Mouse (Mus musculus): ENCODE data around the gene Sbf2. TPM values are rescaled to one million over a fixed set of nuclear protein-coding genes. Genes with fewer than 3 reads are reported as not detected.

Sbf2 gene
- polyA plus RNA-seq, 1 experiment from 2014 or later: 13.8 TPM

DNA sequence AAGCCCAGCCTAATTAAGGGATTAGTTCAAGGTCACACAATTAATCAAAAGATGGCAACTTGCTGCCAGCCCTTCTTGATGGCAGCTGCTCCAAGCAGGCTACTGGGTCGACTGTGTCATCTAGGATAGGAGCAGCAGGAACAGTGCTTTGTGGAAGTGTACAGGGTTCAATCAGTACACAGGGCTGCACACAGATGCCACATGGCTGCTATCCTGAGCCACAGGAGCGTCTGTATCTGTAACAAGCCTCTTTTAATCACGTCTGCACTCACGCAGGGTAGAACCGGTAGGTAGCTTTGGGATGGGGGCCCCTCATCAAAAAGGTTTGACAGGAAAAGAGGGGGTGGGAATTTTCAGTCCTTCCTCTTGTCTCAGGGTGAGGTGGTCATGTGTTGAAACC, 308.4 kb downstream of the Sbf2 start:
- ATAC-seq (replicated peaks; ENCODE audit: low FRiP score): no peak
- Histone ChIP-seq H3K9ac (ENCODE audit: low read depth, low read length) (no peak overlapping the region), H3K36me3 (ENCODE audit: control insufficient read depth, insufficient read depth, low read length) (no peaks in the 10 kb centered on the region; the same call in 1 of the 2 replicates), H3K4me1 (replicated peaks; ENCODE audit: control insufficient read depth, insufficient read depth, low read length) (no peaks in the 10 kb centered on the region), H3K4me2 (no peak overlapping the region), H3K9me3 (ENCODE audit: control insufficient read depth, low read length) (no peaks in the 10 kb centered on the region), H3K4me3 (ENCODE audit: low read depth, low read length) (no peak overlapping the region), H3K27ac (ENCODE audit: low read depth, low read length) (no peak overlapping the region), H3K27me3 (replicated peaks; ENCODE audit: control insufficient read depth, insufficient read depth, low read length) (no peaks in the 10 kb centered on the region)
- DNase-seq (ENCODE audit: low spot score): no peak
- 54% methylated on average over 5 of the region's 5 CpGs for WGBS

DNA sequence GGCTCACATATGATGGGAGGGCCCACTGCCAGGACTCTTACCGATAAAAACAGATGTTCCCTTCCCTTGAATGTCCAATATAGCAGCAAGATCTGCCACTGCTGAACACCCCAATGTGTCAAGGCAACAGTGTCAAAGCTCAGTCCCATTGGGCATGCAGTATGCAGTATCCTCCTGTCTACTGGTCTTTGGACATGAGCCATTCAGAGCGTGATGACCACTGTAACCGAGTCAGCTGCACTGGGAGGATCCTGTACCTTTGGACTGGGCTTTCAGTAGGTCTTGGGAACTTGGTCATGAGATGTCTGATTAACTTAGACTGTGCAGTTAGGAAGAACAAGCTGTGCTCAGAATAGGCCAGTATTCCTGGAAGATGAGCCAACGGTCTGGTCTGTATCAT, 309.2 kb downstream of the Sbf2 start:
- Histone ChIP-seq H3K9me3 (ENCODE audit: control insufficient read depth, low read length) (no peaks in the 10 kb centered on the region), H3K4me2 (no peak overlapping the region), H3K27ac (ENCODE audit: low read depth, low read length) (no peak overlapping the region), H3K9ac (ENCODE audit: low read depth, low read length) (no peak overlapping the region), H3K4me1 (replicated peaks; ENCODE audit: control insufficient read depth, insufficient read depth, low read length) (no peaks in the 10 kb centered on the region), H3K4me3 (ENCODE audit: low read depth, low read length) (no peak overlapping the region), H3K27me3 (replicated peaks; ENCODE audit: control insufficient read depth, insufficient read depth, low read length) (no peaks in the 10 kb centered on the region), H3K36me3 (ENCODE audit: control insufficient read depth, insufficient read depth, low read length) (no peaks in the 10 kb centered on the region; the same call in 1 of the 2 replicates)
- DNase-seq (ENCODE audit: low spot score): no peak
- 87% methylated on average over 4 of the region's 4 CpGs for WGBS
- no peak for ATAC-seq (replicated peaks; ENCODE audit: low FRiP score)

- Histone ChIP-seq H3K36me3 (ENCODE audit: control insufficient read depth, insufficient read depth, low read length) (no peaks in the 10 kb centered on the region), H3K9ac (ENCODE audit: low read depth, low read length) (no peak overlapping the region), H3K4me2 (no peak overlapping the region), H3K27ac (ENCODE audit: low read depth, low read length) (no peak overlapping the region), H3K4me1 (replicated peaks; ENCODE audit: control insufficient read depth, insufficient read depth, low read length) (no peaks in the 10 kb centered on the region; the same call in 1 of the 2 replicates), H3K27me3 (replicated peaks; ENCODE audit: control insufficient read depth, insufficient read depth, low read length) (no peaks in the 10 kb centered on the region), H3K4me3 (ENCODE audit: low read depth, low read length) (no peak overlapping the region), H3K9me3 (ENCODE audit: control insufficient read depth, low read length) (no peaks in the 10 kb centered on the region)
- ATAC-seq (replicated peaks; ENCODE audit: low FRiP score): no peak
- whole genome bisulfite sequencing: 65% methylated on average over 6 of the region's 6 CpGs
- DNase-seq (ENCODE audit: low spot score): no peak
These were observed 311.8 kb downstream of the Sbf2 start for GRCm38 (mm10) chr7:110302886-110303285.

DNA sequence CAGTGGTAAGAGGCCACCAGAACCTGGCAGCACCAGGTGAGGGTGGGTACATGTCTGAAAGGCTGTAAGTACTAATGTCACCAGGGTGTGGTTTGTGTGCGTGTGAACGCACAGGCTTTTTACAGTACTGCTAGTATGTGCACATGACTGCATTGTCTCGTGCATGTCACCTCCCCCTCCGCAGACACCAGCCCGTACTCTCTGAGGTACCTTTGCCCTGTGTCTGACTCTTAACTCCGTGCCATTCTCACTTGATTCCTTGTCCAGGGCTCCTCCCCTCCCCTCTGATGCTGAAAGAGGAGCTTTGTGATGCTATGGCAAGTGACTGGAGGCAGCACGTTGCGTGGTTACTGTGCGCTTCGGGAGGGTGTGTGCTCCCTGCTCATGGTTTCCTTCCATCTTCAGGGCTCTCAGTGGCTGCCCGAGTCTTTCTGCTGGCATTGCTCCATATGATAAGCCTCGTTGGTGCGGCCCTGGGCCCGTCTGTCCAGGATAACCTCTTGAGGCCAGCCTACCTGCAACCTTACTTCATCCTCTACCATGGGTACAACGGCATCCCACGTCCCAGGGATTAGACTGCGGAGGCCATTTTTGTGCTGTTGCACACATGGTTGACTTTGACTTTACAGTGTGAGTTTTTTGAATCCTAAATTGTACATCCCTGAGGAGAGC, 315.8 kb downstream of the Sbf2 start:
- no peaks in the 10 kb centered on the region for H3K9me3 ChIP-seq (ENCODE audit: control insufficient read depth, low read length)
- H3K9ac ChIP-seq (ENCODE audit: low read depth, low read length): no peak overlapping the region
- no peaks in the 10 kb centered on the region for H3K27me3 ChIP-seq (replicated peaks; ENCODE audit: control insufficient read depth, insufficient read depth, low read length)
- ATAC-seq (replicated peaks; ENCODE audit: low FRiP score) (no peak), DNase-seq (ENCODE audit: low spot score) (no peak)
- H3K27ac ChIP-seq (ENCODE audit: low read depth, low read length): no peak overlapping the region
- H3K4me1 ChIP-seq (replicated peaks; ENCODE audit: control insufficient read depth, insufficient read depth, low read length): peaks cover 7% of the 10 kb centered on the region
- no peak overlapping the region for H3K4me3 ChIP-seq (ENCODE audit: low read depth, low read length)
- H3K4me2 ChIP-seq: no peak overlapping the region
- 87% methylated on average over 17 of the region's 17 CpGs for WGBS
- H3K36me3 ChIP-seq (ENCODE audit: control insufficient read depth, insufficient read depth, low read length): no peaks in the 10 kb centered on the region

DNA sequence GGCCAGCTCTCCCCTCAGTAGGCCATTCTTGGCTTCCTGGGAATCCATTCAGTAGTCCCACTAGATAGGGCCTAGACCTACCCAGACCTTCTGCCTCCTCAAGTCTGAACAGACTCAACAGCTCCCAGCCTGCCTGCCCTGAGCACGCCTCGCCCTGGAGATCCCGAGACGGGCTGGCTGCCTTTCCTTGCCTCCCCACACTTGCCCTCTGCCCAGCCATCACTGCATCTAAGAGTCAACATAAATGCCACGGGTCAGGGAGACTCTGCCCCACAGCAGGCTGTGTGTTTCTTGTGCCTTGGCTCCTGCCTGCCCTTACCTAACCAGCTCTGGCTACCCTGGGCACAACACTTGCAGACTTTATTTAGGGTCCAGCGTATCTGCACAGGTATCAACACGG, 316.6 kb downstream of the Sbf2 start:
- Histone ChIP-seq H3K4me1 (replicated peaks; ENCODE audit: control insufficient read depth, insufficient read depth, low read length) (peaks cover 7% of the 10 kb centered on the region), H3K9ac (ENCODE audit: low read depth, low read length) (no peak overlapping the region), H3K4me2 (no peak overlapping the region), H3K27me3 (replicated peaks; ENCODE audit: control insufficient read depth, insufficient read depth, low read length) (no peaks in the 10 kb centered on the region), H3K27ac (ENCODE audit: low read depth, low read length) (no peak overlapping the region; the same call in 1 of the 2 replicates), H3K9me3 (ENCODE audit: control insufficient read depth, low read length) (no peaks in the 10 kb centered on the region), H3K36me3 (ENCODE audit: control insufficient read depth, insufficient read depth, low read length) (no peaks in the 10 kb centered on the region), H3K4me3 (ENCODE audit: low read depth, low read length) (no peak overlapping the region)
- no peak for ATAC-seq (replicated peaks; ENCODE audit: low FRiP score)
- WGBS: 84% methylated on average over 7 of the region's 7 CpGs
- DNase-seq (ENCODE audit: low spot score): no peak

GRCm38 (mm10) chr7:110297611-110298010, 317.1 kb downstream of the Sbf2 start:
- Histone ChIP-seq H3K27ac (ENCODE audit: low read depth, low read length) (peak overlapping the region; percentile 56), H3K27me3 (replicated peaks; ENCODE audit: control insufficient read depth, insufficient read depth, low read length) (no peaks in the 10 kb centered on the region), H3K9me3 (ENCODE audit: control insufficient read depth, low read length) (no peaks in the 10 kb centered on the region), H3K36me3 (ENCODE audit: control insufficient read depth, insufficient read depth, low read length) (no peaks in the 10 kb centered on the region), H3K4me3 (ENCODE audit: low read depth, low read length) (no peak overlapping the region), H3K4me1 (replicated peaks; ENCODE audit: control insufficient read depth, insufficient read depth, low read length) (peaks cover 7% of the 10 kb centered on the region), H3K9ac (ENCODE audit: low read depth, low read length) (no peak overlapping the region), H3K4me2 (no peak overlapping the region)
- WGBS: 61% methylated on average over 4 of the region's 4 CpGs
- no peak for ATAC-seq (replicated peaks; ENCODE audit: low FRiP score)
- no peak for DNase-seq (ENCODE audit: low spot score)

- Histone ChIP-seq H3K9ac (ENCODE audit: low read depth, low read length) (no peak overlapping the region), H3K4me1 (replicated peaks; ENCODE audit: control insufficient read depth, insufficient read depth, low read length) (peaks cover 7% of the 10 kb centered on the region), H3K4me2 (no peak overlapping the region), H3K4me3 (ENCODE audit: low read depth, low read length) (no peak overlapping the region), H3K27ac (ENCODE audit: low read depth, low read length) (peak overlapping the region; percentile 56), H3K36me3 (ENCODE audit: control insufficient read depth, insufficient read depth, low read length) (no peaks in the 10 kb centered on the region), H3K27me3 (replicated peaks; ENCODE audit: control insufficient read depth, insufficient read depth, low read length) (no peaks in the 10 kb centered on the region), H3K9me3 (ENCODE audit: control insufficient read depth, low read length) (no peaks in the 10 kb centered on the region)
- peak; percentile 56; the same call in 1 of the 2 replicates for ATAC-seq (replicated peaks; ENCODE audit: low FRiP score)
- peak; percentile 56 for DNase-seq (ENCODE audit: low spot score)
- WGBS: 37% methylated on average over 17 of the region's 17 CpGs
These were observed 317.7 kb downstream of the Sbf2 start for GRCm38 (mm10) chr7:110296889-110297603.

DNA sequence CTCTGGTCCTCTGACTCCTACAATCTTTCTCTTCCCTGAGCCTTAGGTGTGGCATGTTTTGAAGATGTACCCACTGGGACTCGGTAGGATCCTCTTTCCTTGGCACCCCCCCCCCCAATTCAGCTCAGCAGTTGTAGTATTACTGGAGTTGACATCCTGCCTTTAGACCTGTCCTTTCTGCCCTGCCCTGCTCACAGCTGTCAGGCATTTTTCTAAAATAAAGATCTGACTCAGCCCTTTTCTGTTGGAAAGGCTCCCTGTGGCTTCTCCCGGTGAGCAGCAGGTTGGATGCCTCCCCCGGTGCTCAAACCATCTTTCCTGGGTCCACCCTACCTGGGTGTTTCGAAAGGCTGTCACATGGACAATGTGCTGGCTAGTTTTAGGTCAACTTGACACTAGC, 325.1 kb downstream of the Sbf2 start:
- peaks cover 7% of the 10 kb centered on the region for H3K4me1 ChIP-seq (replicated peaks; ENCODE audit: control insufficient read depth, insufficient read depth, low read length)
- DNase-seq (ENCODE audit: low spot score) (no peak), ATAC-seq (replicated peaks; ENCODE audit: low FRiP score) (no peak)
- no peaks in the 10 kb centered on the region for H3K27me3 ChIP-seq (replicated peaks; ENCODE audit: control insufficient read depth, insufficient read depth, low read length)
- no peak overlapping the region for H3K27ac ChIP-seq (ENCODE audit: low read depth, low read length)
- H3K9ac ChIP-seq (ENCODE audit: low read depth, low read length): no peak overlapping the region
- H3K4me2 ChIP-seq: no peak overlapping the region
- H3K9me3 ChIP-seq (ENCODE audit: control insufficient read depth, low read length): no peaks in the 10 kb centered on the region
- WGBS: 70% methylated on average over 4 of the region's 4 CpGs
- no peak overlapping the region for H3K4me3 ChIP-seq (ENCODE audit: low read depth, low read length)
- H3K36me3 ChIP-seq (ENCODE audit: control insufficient read depth, insufficient read depth, low read length): no peaks in the 10 kb centered on the region

DNA sequence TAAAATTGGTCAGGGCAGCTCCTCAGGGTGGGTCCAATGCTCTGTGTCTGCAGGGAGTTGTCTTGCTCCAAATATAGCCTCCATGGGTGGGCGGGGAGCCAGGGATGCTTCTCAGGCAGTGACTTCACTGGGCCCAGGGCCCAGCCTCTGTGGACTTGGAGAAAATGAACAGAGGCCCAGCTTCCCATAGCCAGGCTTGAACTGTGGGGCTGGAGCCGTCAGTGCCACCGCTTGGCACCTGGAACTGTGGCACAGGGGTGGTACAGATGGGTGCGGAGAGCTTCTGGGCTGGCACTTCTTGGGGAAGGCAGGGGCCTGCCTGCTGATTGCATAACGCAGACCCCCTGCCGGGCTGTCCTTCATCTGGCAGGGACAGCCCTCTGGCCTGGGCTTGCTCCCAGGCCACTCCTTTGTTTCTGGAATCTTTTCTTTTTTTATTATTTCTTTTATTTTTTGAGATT, 326.0 kb downstream of the Sbf2 start:
- Histone ChIP-seq H3K27ac (ENCODE audit: low read depth, low read length) (no peak overlapping the region), H3K4me2 (no peak overlapping the region), H3K27me3 (replicated peaks; ENCODE audit: control insufficient read depth, insufficient read depth, low read length) (no peaks in the 10 kb centered on the region), H3K36me3 (ENCODE audit: control insufficient read depth, insufficient read depth, low read length) (no peaks in the 10 kb centered on the region), H3K9ac (ENCODE audit: low read depth, low read length) (no peak overlapping the region), H3K9me3 (ENCODE audit: control insufficient read depth, low read length) (no peaks in the 10 kb centered on the region), H3K4me1 (replicated peaks; ENCODE audit: control insufficient read depth, insufficient read depth, low read length) (peaks cover 7% of the 10 kb centered on the region), H3K4me3 (ENCODE audit: low read depth, low read length) (no peak overlapping the region)
- no peak for DNase-seq (ENCODE audit: low spot score)
- no peak for ATAC-seq (replicated peaks; ENCODE audit: low FRiP score)
- WGBS: 79% methylated on average over 6 of the region's 6 CpGs

Data from liver, embryonic 11.5 days (tissue).